Mouse (Mus musculus) heart, adult 2 months (tissue): ENCODE data around the gene Fbxo34.

ENCODE experiments used
- CTCF ChIP-seq: fragments of 200-600 bp; IDR thresholded peaks from 2 replicates; pipeline ENCODE4 v1.8.1; 2022; ENCODE audit warnings: antibody characterized with exemption, mild to moderate bottlenecking, moderate library complexity
- EP300 ChIP-seq: fragments of 200-500 bp; IDR thresholded peaks from 2 replicates; pipeline ENCODE4 v1.6.1; 2011; ENCODE audit warnings: low read depth, low read length, control low read depth; ENCODE audit not compliant: insufficient read depth
- POLR2A ChIP-seq: fragments of 200-500 bp; IDR thresholded peaks from 2 replicates; pipeline ENCODE4 v1.6.1; 2011; ENCODE audit warnings: mild to moderate bottlenecking, low read depth, low read length, control low read depth; ENCODE audit not compliant: insufficient read depth

- TF ChIP-seq CTCF: no peak
- no peak for TF ChIP-seq EP300
- no peak for TF ChIP-seq POLR2A
Measured at GRCm38 (mm10) chr14:47473891-47474290, 23.7 kb downstream of the Fbxo34 start.
